Mouse (Mus musculus) forebrain, embryonic 13.5 days (tissue): ENCODE measurements around the gene Tigd3. TPM values are rescaled to one million over a fixed set of nuclear protein-coding genes. Genes with fewer than 3 reads are reported as not detected.

Experiments
- ATAC-seq: fragments of 200-750 bp; cut with Nextera tagmentation; 2 replicates; pipeline ENCODE4 v1.8.0; 2017
- H3K27ac ChIP-seq: fragments of 300-500 bp; sonication (generic); 2 replicates; pipeline ENCODE4 v1.5.1; 2015; ENCODE audit warnings: inconsistent platforms, mild to moderate bottlenecking, moderate library complexity
- H3K27me3 ChIP-seq: fragments of 300-500 bp; sonication (generic); 2 replicates; pipeline ENCODE4 v1.6.1; 2015; ENCODE audit warnings: mild to moderate bottlenecking, inconsistent platforms
- H3K36me3 ChIP-seq: fragments of 300-500 bp; sonication (generic); 2 replicates; pipeline ENCODE4 v1.6.1; 2015; ENCODE audit warnings: mild to moderate bottlenecking, inconsistent platforms; ENCODE audit not compliant: poor library complexity, severe bottlenecking
- H3K4me1 ChIP-seq: fragments of 300-500 bp; sonication (generic); 2 replicates; pipeline ENCODE4 v1.6.1; 2015; ENCODE audit warnings: inconsistent platforms
- H3K4me2 ChIP-seq: fragments of 300-500 bp; sonication (generic); 2 replicates; pipeline ENCODE4 v1.6.1; 2015; ENCODE audit warnings: inconsistent platforms, mild to moderate bottlenecking, moderate library complexity
- H3K4me3 ChIP-seq: fragments of 300-500 bp; sonication (generic); 2 replicates; pipeline ENCODE4 v1.5.1; 2015; ENCODE audit warnings: mild to moderate bottlenecking, inconsistent platforms
- H3K9ac ChIP-seq: fragments of 300-500 bp; sonication (generic); 2 replicates; pipeline ENCODE4 v1.6.1; 2015; ENCODE audit warnings: mild to moderate bottlenecking, inconsistent platforms
- H3K9me3 ChIP-seq: fragments of 300-500 bp; sonication (generic); replicated peaks from 2 replicates; pipeline ENCODE4 v1.6.1; 2016; ENCODE audit warnings: inconsistent platforms
- WGBS: fragments of 180-500 bp; shearing (Covaris S2); methylation state at CpG from one replicate; pipeline ENCODE4 v1.1.7; 2015; 5-methylcytosine and 5-hydroxymethylcytosine counted together
- polyA plus RNA-seq: library from polyadenylated mRNA; unstranded; fragments of >200 nt; fragmentation: Nextera tagmentation; extraction: Ambion mirVana; gene quantifications from 2 replicates; pipeline ENCODE4 v1.2.1, GENCODE M21; 2015

Gene Tigd3
- polyA plus RNA-seq, 1 experiment from 2014 or later: 13.1 TPM

DNA sequence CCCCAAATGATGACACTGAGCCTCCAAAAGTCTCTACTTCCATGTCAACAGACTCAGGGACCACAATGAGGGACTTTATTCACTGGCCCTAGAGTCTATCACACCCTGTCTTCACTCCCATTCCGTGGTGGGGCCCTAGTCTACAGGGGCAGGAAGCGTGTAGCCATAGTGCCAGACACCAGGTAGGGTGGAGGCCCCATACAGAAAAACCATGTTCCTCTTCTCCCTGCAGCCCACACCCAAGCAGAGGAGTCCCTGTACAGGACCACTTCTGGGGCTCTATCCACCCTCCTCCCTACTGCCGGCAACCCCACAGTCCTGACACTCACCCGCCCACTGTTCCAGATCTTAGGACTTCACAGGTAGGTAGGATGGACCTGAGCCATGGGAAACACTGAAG is 21.4 kb downstream of the Tigd3 start:
- H3K36me3 ChIP-seq: peaks cover 41% of the 10 kb centered on the region
- H3K4me2 ChIP-seq: no peak overlapping the region
- H3K9me3 ChIP-seq: no peaks in the 10 kb centered on the region
- H3K4me1 ChIP-seq: peaks cover 34% of the 10 kb centered on the region
- WGBS: 87% methylated on average over 4 of the region's 4 CpGs
- H3K27ac ChIP-seq: no peak overlapping the region
- H3K27me3 ChIP-seq: no peaks in the 10 kb centered on the region
- no peak overlapping the region for H3K4me3 ChIP-seq
- no peak overlapping the region for H3K9ac ChIP-seq
- no peak for ATAC-seq

DNA sequence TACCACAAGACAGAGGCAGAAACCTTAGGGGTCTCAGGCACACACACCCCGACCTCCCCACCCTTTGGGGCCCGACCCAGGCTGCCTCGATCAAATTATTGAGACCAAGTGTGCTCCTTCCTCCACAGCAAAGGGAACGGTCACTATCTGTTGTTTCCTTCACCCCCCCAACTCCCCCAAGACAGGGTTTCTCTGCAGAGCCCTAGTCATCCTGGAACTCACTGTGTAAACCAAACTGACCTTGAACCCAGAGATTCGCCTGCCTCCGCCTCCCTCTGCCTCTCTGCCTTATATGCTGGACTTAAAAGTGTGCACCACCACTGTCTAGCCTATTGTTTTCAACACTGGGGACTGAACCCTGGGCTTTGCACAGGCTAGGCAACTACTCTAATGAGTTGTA is 22.3 kb downstream of the Tigd3 start:
- no peak overlapping the region for H3K4me3 ChIP-seq
- no peaks in the 10 kb centered on the region for H3K9me3 ChIP-seq
- H3K36me3 ChIP-seq: peaks cover 45% of the 10 kb centered on the region
- no peaks in the 10 kb centered on the region for H3K27me3 ChIP-seq
- peak overlapping the region; percentile 3; the same call in 1 of the 2 replicates for H3K4me2 ChIP-seq
- 54% methylated on average over 6 of the region's 6 CpGs for WGBS
- H3K27ac ChIP-seq: peak overlapping the region; percentile 48
- no peak for ATAC-seq
- H3K9ac ChIP-seq: 0 out of 2 replicates have a peak overlapping the region, but pooled peaks have one; percentile 22
- peaks cover 34% of the 10 kb centered on the region for H3K4me1 ChIP-seq

GRCm38 (mm10) chr19:5871273-5871672 is 22.7 kb downstream of the Tigd3 start:
- Histone ChIP-seq H3K4me3 (no peak overlapping the region), H3K4me2 (peak overlapping the region; percentile 3; the same call in 1 of the 2 replicates), H3K27ac (peak overlapping the region; percentile 48), H3K36me3 (peaks cover 45% of the 10 kb centered on the region), H3K27me3 (no peaks in the 10 kb centered on the region), H3K9ac (peak overlapping the region; percentile 22), H3K9me3 (no peaks in the 10 kb centered on the region), H3K4me1 (peaks cover 34% of the 10 kb centered on the region)
- ATAC-seq: peak; percentile 20; the same call in 1 of the 2 replicates
- 13% methylated on average over 4 of the region's 7 CpGs for WGBS

- H3K9ac ChIP-seq: no peak overlapping the region
- no peak for ATAC-seq
- H3K4me3 ChIP-seq: no peak overlapping the region
- no peaks in the 10 kb centered on the region for H3K27me3 ChIP-seq
- WGBS: 89% methylated on average over 6 of the region's 6 CpGs
- H3K27ac ChIP-seq: no peak overlapping the region
- no peak overlapping the region for H3K4me2 ChIP-seq
- H3K36me3 ChIP-seq: peaks cover 74% of the 10 kb centered on the region
- H3K4me1 ChIP-seq: peaks cover 13% of the 10 kb centered on the region
- H3K9me3 ChIP-seq: no peaks in the 10 kb centered on the region
Observed at GRCm38 (mm10) chr19:5868096-5868495, 25.9 kb downstream of the Tigd3 start.

DNA sequence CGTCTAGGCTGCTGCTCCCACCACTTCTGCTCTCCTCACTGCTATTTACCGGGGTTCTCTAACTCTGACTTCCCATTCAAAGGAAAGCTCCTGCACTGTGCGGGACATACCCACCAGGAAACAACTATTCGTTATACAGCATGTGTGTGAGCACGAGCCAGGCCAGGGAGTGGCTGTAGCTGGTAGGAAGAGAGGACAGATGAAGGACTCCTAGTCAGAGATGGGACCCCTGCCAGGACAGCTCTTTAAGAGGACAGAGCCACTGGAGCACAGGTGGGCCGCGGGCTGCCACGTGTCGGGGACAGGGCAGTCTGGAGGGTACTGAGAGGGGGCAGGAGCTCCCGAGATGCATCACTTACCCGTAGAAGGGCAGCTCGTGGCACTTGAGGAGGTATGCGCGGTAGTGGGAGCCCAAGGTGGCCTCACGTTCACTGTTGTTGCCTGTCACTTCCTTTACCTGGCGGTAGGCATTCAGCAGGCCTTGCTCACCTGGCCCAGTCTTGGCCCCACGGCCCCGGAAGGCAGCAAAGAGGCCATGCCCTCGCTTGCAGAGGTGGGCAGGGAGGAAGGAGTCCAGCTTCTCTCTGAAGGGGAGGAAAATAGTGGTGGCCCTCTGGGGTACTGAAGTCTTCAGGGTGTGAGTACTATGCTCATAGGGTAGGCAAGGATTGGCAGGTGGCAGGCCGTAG is 29.1 kb downstream of the Tigd3 start:
- WGBS: 93% methylated on average over 20 of the region's 20 CpGs
- Histone ChIP-seq H3K36me3 (peaks cover 89% of the 10 kb centered on the region), H3K9ac (no peak overlapping the region)

DNA sequence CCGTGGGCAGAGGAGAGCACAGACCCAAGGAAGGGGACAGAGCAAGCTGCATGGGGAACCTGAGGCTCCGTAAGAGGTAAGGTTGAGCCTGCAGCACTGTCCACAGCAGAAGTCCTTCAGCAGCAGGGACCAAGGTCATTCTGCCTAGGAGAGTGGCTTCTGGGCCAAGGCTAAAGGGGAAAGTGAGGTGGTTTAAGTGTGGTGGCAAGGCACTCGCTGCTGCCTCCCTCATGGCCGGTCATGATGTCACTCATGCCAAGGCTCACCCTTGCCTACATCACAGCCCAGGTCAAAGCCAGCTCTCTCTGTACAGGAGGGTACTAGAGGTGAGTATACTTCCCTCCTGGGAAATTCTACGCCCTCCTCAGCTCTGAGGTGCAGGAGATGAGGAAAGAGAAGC is 30.2 kb downstream of the Tigd3 start:
- no peak for ATAC-seq
- H3K4me2 ChIP-seq: no peak overlapping the region
- H3K27ac ChIP-seq: no peak overlapping the region
- H3K9ac ChIP-seq: no peak overlapping the region
- no peaks in the 10 kb centered on the region for H3K9me3 ChIP-seq
- H3K4me1 ChIP-seq: no peaks in the 10 kb centered on the region
- no peaks in the 10 kb centered on the region for H3K27me3 ChIP-seq
- WGBS: 92% methylated on average over 5 of the region's 5 CpGs
- H3K36me3 ChIP-seq: peaks cover 89% of the 10 kb centered on the region
- no peak overlapping the region for H3K4me3 ChIP-seq

More for the DNA sequence above, 29.1 kb downstream of the Tigd3 start:
- Histone ChIP-seq H3K9me3 (no peaks in the 10 kb centered on the region), H3K4me3 (no peak overlapping the region), H3K27ac (no peak overlapping the region), H3K4me1 (no peaks in the 10 kb centered on the region), H3K4me2 (no peak overlapping the region), H3K27me3 (no peaks in the 10 kb centered on the region)
- ATAC-seq: no peak

DNA sequence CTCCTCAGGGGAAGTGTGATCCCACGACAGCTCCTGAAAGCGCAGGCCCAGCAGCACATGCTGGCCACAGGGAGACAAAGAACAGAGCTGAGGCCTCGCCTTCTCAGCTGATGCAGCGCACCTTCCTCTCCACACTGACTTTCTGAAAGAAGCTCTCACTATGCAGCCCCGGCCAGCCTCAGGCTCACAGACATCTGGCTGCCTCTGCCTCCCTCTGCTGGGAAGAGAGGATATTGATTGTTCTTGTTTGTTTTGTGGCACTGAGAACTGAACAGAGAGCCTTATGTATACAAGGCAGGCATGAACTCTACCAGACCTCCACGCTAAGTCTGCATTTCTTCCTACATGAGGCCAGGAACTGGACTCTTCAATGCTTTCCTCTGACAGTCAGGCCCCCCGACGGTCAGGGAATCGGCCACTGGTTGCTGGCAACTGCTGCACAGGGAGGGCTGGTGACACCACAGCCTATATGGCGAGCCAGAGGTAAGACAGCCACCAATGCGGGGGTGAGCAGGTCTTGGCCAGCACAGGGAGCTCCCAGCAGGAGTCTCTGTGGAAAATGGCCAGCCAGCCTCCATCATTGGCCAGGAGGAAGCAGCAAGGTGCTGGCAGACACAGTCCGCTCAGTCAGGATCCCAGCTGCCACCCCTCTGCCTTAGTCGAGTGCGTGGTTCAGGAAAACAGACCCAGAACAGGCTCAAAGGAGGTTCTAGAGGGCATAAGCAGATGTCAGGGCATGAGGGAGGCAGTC is 31.4 kb downstream of the Tigd3 start:
- Histone ChIP-seq H3K4me1 (no peaks in the 10 kb centered on the region), H3K4me2 (no peak overlapping the region), H3K9me3 (no peaks in the 10 kb centered on the region), H3K27me3 (no peaks in the 10 kb centered on the region), H3K27ac (no peak overlapping the region), H3K36me3 (peaks cover 87% of the 10 kb centered on the region), H3K9ac (no peak overlapping the region), H3K4me3 (no peak overlapping the region)
- ATAC-seq: no peak
- WGBS: 97% methylated on average over 14 of the region's 14 CpGs

DNA sequence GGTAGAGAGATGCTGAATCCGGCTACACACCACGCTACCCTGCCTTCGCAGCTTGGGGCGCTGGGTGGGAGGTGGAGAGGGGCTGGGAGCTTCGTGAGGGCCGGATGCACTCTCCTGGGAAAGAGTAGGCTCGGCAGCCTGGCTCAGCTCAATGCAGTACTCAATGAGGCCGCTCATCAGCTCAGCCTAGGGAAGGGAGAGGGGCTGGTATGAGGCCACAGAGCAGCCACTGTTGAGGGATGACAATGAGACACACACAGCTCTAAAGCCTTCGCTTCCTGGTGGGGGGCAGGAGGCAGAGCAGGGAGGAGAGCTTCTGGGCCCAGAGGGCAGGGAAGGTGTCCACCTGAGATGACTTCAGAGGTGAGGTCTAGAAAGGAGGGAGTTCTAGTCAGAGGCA is 37.3 kb downstream of the Tigd3 start:
- Histone ChIP-seq H3K9me3 (no peaks in the 10 kb centered on the region), H3K4me1 (peaks cover 7% of the 10 kb centered on the region), H3K36me3 (peaks cover 80% of the 10 kb centered on the region), H3K4me3 (no peak overlapping the region), H3K27me3 (no peaks in the 10 kb centered on the region), H3K4me2 (no peak overlapping the region), H3K27ac (no peak overlapping the region), H3K9ac (no peak overlapping the region)
- no peak for ATAC-seq
- WGBS: 88% methylated on average over 9 of the region's 9 CpGs

- ATAC-seq: no peak
- H3K36me3 ChIP-seq: peaks cover 39% of the 10 kb centered on the region
- peak overlapping the region; percentile 57 for H3K27ac ChIP-seq
- H3K27me3 ChIP-seq: no peaks in the 10 kb centered on the region
- peak overlapping the region; percentile 41 for H3K9ac ChIP-seq
- no peaks in the 10 kb centered on the region for H3K9me3 ChIP-seq
- H3K4me1 ChIP-seq: peaks cover 44% of the 10 kb centered on the region
- H3K4me2 ChIP-seq: peak overlapping the region; percentile 30; the same call in 1 of the 2 replicates
- 86% methylated on average over 12 of the region's 12 CpGs for WGBS
- H3K4me3 ChIP-seq: no peak overlapping the region
Observed at GRCm38 (mm10) chr19:5852035-5852722, 41.8 kb downstream of the Tigd3 start.

DNA sequence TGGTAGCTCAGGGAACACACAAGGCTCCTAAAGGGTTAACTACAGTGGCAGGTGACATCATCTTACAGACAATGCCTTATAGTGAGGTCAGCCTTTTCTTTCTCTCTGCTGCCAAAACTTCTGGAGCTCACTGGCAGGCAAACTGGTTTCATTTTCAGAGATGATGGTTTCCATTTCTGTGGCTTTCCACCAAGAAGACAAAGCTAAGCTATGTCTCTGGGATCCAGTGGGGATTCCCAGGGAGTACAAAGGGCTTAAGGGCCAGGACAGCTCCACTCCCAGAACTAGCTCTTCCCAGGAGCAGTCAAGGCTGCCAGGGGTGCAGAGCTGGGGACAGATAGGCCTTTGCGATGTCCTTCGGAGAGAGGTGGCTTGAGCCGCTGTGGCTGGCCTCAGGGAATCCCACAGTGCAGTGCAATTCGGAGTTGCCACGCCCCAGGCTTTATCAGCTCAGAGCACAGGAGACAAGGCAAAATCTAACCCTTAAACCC is 42.4 kb downstream of the Tigd3 start:
- WGBS: 52% methylated on average over 5 of the region's 5 CpGs
- ATAC-seq: no peak
- no peak overlapping the region for H3K4me3 ChIP-seq
- H3K4me1 ChIP-seq: peaks cover 50% of the 10 kb centered on the region
- H3K4me2 ChIP-seq: peak overlapping the region; percentile 30; the same call in 1 of the 2 replicates
- peak overlapping the region; percentile 57 for H3K27ac ChIP-seq
- H3K9ac ChIP-seq: peak overlapping the region; percentile 41
- H3K9me3 ChIP-seq: no peaks in the 10 kb centered on the region
- peaks cover 33% of the 10 kb centered on the region for H3K36me3 ChIP-seq
- no peaks in the 10 kb centered on the region for H3K27me3 ChIP-seq

DNA sequence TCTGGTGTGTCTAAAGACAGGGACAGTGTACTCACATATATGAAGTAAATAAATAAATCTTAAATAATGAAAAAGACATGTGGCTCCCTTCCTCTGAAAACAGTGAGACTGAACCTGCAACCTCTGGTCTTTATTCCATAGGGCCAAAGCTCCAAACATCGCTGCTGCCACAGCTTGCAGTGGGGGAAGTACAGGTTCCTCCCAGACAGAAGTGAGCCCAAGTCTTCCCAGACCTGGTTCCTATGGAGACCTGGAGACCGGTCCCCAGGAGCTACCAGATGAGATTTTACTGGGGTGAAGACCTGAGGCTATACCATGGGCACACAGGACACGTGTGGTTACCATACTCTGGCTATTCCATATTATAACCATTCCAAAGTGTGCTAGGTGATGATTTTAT is 43.1 kb downstream of the Tigd3 start:
- no peak for ATAC-seq
- 83% methylated on average over 3 of the region's 3 CpGs for WGBS

More for the DNA sequence above, 43.1 kb downstream of the Tigd3 start:
- Histone ChIP-seq H3K36me3 (peaks cover 27% of the 10 kb centered on the region), H3K27me3 (no peaks in the 10 kb centered on the region), H3K4me1 (peaks cover 55% of the 10 kb centered on the region), H3K4me3 (no peak overlapping the region), H3K4me2 (no peak overlapping the region), H3K27ac (no peak overlapping the region), H3K9me3 (no peaks in the 10 kb centered on the region), H3K9ac (no peak overlapping the region)
